Mouse (Mus musculus) effector memory CD4-positive, alpha-beta T cell, adult 7 months (primary cell): ENCODE results near the gene Ly6g5b. TPM values are rescaled to one million over a fixed set of nuclear protein-coding genes. Genes with fewer than 3 reads are reported as not detected.

Experiments
- polyA plus RNA-seq: library from polyadenylated mRNA; unstranded; fragments of 100-300 nt; shearing (Covaris generic); gene quantifications from one replicate; pipeline ENCODE4 v1.2.1, GENCODE M21; 2017

The Ly6g5b gene
- polyA plus RNA-seq, 1 experiment from 2014 or later, result 1.8 TPM

Other genes starting within 250 kb of the Ly6g5b start
- gene Zbtb12, start 235.9 kb downstream of the Ly6g5b start, polyA plus RNA-seq, result 0.38 TPM
- gene Gm20547, start 233.4 kb downstream of the Ly6g5b start, polyA plus RNA-seq, result not detected
- gene C2, start 217.2 kb downstream of the Ly6g5b start, polyA plus RNA-seq, result 1.4 TPM
- gene Ehmt2, start 217.0 kb downstream of the Ly6g5b start, polyA plus RNA-seq, result 55.0 TPM
- gene Slc44a4, start 201.0 kb downstream of the Ly6g5b start, polyA plus RNA-seq, result not detected
- gene Neu1, start 184.2 kb downstream of the Ly6g5b start, polyA plus RNA-seq, result 63.5 TPM
- gene Hspa1b, start 156.2 kb downstream of the Ly6g5b start, polyA plus RNA-seq, result 1,521 TPM
- gene Gm20481, start 145.5 kb downstream of the Ly6g5b start, polyA plus RNA-seq, result 90.8 TPM
- gene Hspa1a, start 143.3 kb downstream of the Ly6g5b start, polyA plus RNA-seq, result 909 TPM
- gene Hspa1l, start 142.7 kb downstream of the Ly6g5b start, polyA plus RNA-seq, result not detected
- 50.0 TPM for gene Lsm2, start 133.6 kb downstream of the Ly6g5b start, polyA plus RNA-seq
- 214 TPM for gene Vars, start 114.4 kb downstream of the Ly6g5b start, polyA plus RNA-seq
- gene Vwa7, start 98.8 kb downstream of the Ly6g5b start, polyA plus RNA-seq, result 0.37 TPM
- gene Sapcd1, start 87.4 kb downstream of the Ly6g5b start, polyA plus RNA-seq, result not detected
- 2.2 TPM for gene Msh5, start 68.7 kb downstream of the Ly6g5b start, polyA plus RNA-seq
- gene Clic1, start 65.5 kb downstream of the Ly6g5b start, polyA plus RNA-seq, result 334 TPM
- 0.85 TPM for gene Ddah2, start 56.4 kb downstream of the Ly6g5b start, polyA plus RNA-seq
- not detected for gene Ly6g6c, start 50.0 kb downstream of the Ly6g5b start, polyA plus RNA-seq
- gene Mpig6b, start 49.2 kb downstream of the Ly6g5b start, polyA plus RNA-seq, result not detected
- gene Ly6g6e, start 38.5 kb downstream of the Ly6g5b start, polyA plus RNA-seq, result not detected
- gene Ly6g6d, start 37.4 kb downstream of the Ly6g5b start, polyA plus RNA-seq, result not detected
- gene Ly6g6f, start 29.8 kb downstream of the Ly6g5b start, polyA plus RNA-seq, result not detected
- 79.3 TPM for gene Abhd16a, start 26.2 kb downstream of the Ly6g5b start, polyA plus RNA-seq
- not detected for gene Ly6g5c, start 7.1 kb downstream of the Ly6g5b start, polyA plus RNA-seq
- 65.3 TPM for gene Gpank1, start 6.0 kb upstream of the Ly6g5b start, polyA plus RNA-seq
- 223 TPM for gene Csnk2b, start 6.6 kb upstream of the Ly6g5b start, polyA plus RNA-seq
- gene D17H6S53E, start 10.9 kb upstream of the Ly6g5b start, polyA plus RNA-seq, result 1.7 TPM
- not detected for gene Apom, start 16.6 kb upstream of the Ly6g5b start, polyA plus RNA-seq
- gene Bag6, start 19.8 kb upstream of the Ly6g5b start, polyA plus RNA-seq, result 56.5 TPM
- 24.5 TPM for gene Prrc2a, start 49.5 kb upstream of the Ly6g5b start, polyA plus RNA-seq
- not detected for gene Aif1, start 60.6 kb upstream of the Ly6g5b start, polyA plus RNA-seq
- gene Lst1, start 73.0 kb upstream of the Ly6g5b start, polyA plus RNA-seq, result 4.4 TPM
- 1,113 TPM for gene Ltb, start 79.0 kb upstream of the Ly6g5b start, polyA plus RNA-seq
- 156 TPM for gene Tnf, start 86.6 kb upstream of the Ly6g5b start, polyA plus RNA-seq
- gene Lta, start 89.9 kb upstream of the Ly6g5b start, polyA plus RNA-seq, result 55.4 TPM
- not detected for gene Gm16181, start 105.4 kb upstream of the Ly6g5b start, polyA plus RNA-seq
- gene Atp6v1g2, start 118.2 kb upstream of the Ly6g5b start, polyA plus RNA-seq, result 4.8 TPM
- 15.0 TPM for gene Nfkbil1, start 120.4 kb upstream of the Ly6g5b start, polyA plus RNA-seq
- 149 TPM for gene Ddx39b, start 126.3 kb upstream of the Ly6g5b start, polyA plus RNA-seq
- 6,702 TPM for gene H2-D1, start 147.3 kb upstream of the Ly6g5b start, polyA plus RNA-seq
- 0.89 TPM for gene H2-Q1, start 205.0 kb upstream of the Ly6g5b start, polyA plus RNA-seq
- gene H2-Q2, start 226.8 kb upstream of the Ly6g5b start, polyA plus RNA-seq, result 19.2 TPM